Mouse (Mus musculus): ENCODE measurements around the gene Ube2d2b. TPM values are rescaled to one million over a fixed set of nuclear protein-coding genes. Genes with fewer than 3 reads are reported as not detected.

Gene Ube2d2b
- 614 TPM for polyA plus RNA-seq (2014; fragmentation: Illumina TruSeq; extraction: RNeasy Lipid Tissue Mini Kit (QIAGEN cat#74804); ENCODE audit: low read depth, low replicate concordance)

DNA sequence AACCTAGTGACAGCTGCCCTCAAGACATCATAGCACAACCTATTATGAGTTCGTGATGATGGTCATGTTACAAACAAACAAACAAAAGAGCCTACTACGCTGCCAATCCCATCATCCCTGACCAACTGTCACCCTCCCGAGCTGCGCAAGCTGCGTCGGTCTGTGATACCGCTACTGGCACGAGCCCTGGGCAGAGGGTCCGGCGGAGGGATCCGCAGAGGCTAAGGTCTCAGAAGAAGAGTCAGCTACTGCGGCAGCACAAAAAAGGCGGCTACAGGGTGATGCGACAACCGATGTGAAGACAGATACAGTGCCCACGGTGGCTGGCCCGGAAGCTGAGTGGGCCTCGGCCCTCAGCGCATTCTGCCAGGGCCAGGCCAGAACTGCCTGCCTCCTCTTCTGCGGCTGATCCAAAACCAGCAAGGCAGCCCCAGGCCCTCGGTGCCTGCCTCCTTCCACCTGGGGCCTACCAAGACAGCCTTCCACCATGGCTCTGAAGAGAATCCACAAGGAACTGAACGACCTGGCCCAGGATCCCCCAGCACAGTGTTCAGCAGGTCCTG, at the start of gene Ube2d2b:
Ube2d2b (plus strand) TSS at position 102 of the 563 bp plus-strand sequence.

DNA sequence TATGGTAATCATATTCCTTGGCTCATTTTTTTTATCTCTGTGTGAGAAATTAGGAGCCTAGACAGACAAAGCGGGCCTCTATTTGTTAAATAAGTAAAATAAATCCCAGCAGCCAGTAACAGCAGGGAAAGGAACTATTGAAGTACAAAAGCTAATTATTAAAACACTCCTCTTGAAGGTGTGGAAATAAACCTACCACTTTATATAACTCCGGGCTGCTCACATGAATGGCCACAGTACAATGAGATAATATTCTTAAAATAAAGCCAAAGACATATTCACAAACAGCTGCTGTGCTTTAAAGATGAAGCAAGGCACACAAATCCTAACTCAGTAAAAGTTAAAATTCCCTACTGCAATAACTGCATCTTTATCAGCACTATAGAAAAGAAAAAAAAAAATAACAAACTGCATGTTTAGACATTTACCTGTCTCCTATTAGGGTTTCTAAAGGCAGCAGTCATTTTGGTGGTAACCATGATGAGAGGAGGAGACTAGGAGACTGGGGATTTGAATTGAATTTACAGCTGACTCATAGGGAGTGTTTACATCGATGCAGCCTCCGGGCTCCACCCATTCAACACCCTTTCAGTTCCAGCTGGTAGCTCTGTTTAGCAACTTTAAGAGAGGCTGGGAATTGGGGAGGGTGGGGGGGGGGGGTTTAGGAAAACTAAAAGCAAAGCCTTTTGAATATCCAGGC, 44.8 kb downstream of the Ube2d2b start, which contains the start of gene Evi5:
Evi5 (minus strand) TSS at position 547 of the 700 bp plus-strand sequence.

Other genes with a start within 250 kb of the Ube2d2b start
- 45.5 TPM for gene Rpap2, start 232.7 kb upstream of the Ube2d2b start, polyA plus RNA-seq (2014; fragmentation: Illumina TruSeq; extraction: RNeasy Lipid Tissue Mini Kit (QIAGEN cat#74804); ENCODE audit: low read depth, low replicate concordance)
- 92.9 TPM for gene Glmn, start 232.2 kb upstream of the Ube2d2b start, polyA plus RNA-seq (2014; fragmentation: Illumina TruSeq; extraction: RNeasy Lipid Tissue Mini Kit (QIAGEN cat#74804); ENCODE audit: low read depth, low replicate concordance)
- gene Gfi1, start 104.1 kb upstream of the Ube2d2b start, polyA plus RNA-seq (2014; fragmentation: Illumina TruSeq; extraction: RNeasy Lipid Tissue Mini Kit (QIAGEN cat#74804); ENCODE audit: low read depth, low replicate concordance) = 1.2 TPM
- 68.7 TPM for gene Evi5, start 45.0 kb downstream of the Ube2d2b start, polyA plus RNA-seq (2014; fragmentation: Illumina TruSeq; extraction: RNeasy Lipid Tissue Mini Kit (QIAGEN cat#74804); ENCODE audit: low read depth, low replicate concordance)
- 154 TPM for gene Rpl5, start 70.4 kb downstream of the Ube2d2b start, polyA plus RNA-seq (2014; fragmentation: Illumina TruSeq; extraction: RNeasy Lipid Tissue Mini Kit (QIAGEN cat#74804); ENCODE audit: low read depth, low replicate concordance)
- gene Fam69a, start 157.0 kb downstream of the Ube2d2b start, polyA plus RNA-seq (2014; fragmentation: Illumina TruSeq; extraction: RNeasy Lipid Tissue Mini Kit (QIAGEN cat#74804); ENCODE audit: low read depth, low replicate concordance) = 30.2 TPM
- gene Mtf2, start 235.6 kb downstream of the Ube2d2b start, polyA plus RNA-seq (2014; fragmentation: Illumina TruSeq; extraction: RNeasy Lipid Tissue Mini Kit (QIAGEN cat#74804); ENCODE audit: low read depth, low replicate concordance) = 119 TPM

Data from testis, adult 10 weeks (tissue).